Mouse (Mus musculus) CH12.LX (cell line): ENCODE data around the gene Cckbr.

Experiments used
- CHD1 ChIP-seq: IDR thresholded peaks from 2 replicates; pipeline ENCODE4 v1.6.1; 2012; ENCODE audit warnings: low read depth, low read length, improper control_type of control experiment, inconsistent platforms
- CTCF ChIP-seq, 2 experiments: IDR thresholded peaks in 1 of 2; conservative IDR thresholded peaks in 1 of 2; 2 replicates each; pipeline ENCODE4 v1.5.1; 2011 to 2012; ENCODE audit warnings: low read depth in 2 of 2, low read length in 2 of 2, improper control_type of control experiment in 1 of 2, inconsistent platforms in 1 of 2, mild to moderate bottlenecking in 1 of 2, moderate library complexity in 1 of 2
- E2F4 ChIP-seq: IDR thresholded peaks from 2 replicates; pipeline ENCODE4 v1.6.1; 2011; ENCODE audit warnings: low read depth, low read length, improper control_type of control experiment; ENCODE audit not compliant: insufficient replicate concordance
- HCFC1 ChIP-seq: IDR thresholded peaks from 2 replicates; pipeline ENCODE4 v1.6.1; 2012; ENCODE audit warnings: low read depth, mild to moderate bottlenecking, inconsistent platforms, low read length, improper control_type of control experiment
- MAX ChIP-seq: IDR thresholded peaks from 2 replicates; pipeline ENCODE4 v1.6.1; 2011; ENCODE audit warnings: low read length, improper control_type of control experiment
- POLR2A ChIP-seq: IDR thresholded peaks from 2 replicates; pipeline ENCODE4 v1.6.1; 2011; ENCODE audit warnings: low read depth, mild to moderate bottlenecking, improper control_type of control experiment, low read length
- POLR2AphosphoS2 ChIP-seq: IDR thresholded peaks from 2 replicates; pipeline ENCODE4 v1.6.1; 2011; ENCODE audit warnings: low read depth, low read length, improper control_type of control experiment
- RAD21 ChIP-seq: IDR thresholded peaks from 2 replicates; pipeline ENCODE4 v1.6.1; 2011; ENCODE audit warnings: low read depth, mild to moderate bottlenecking, low read length, improper control_type of control experiment, moderate library complexity
- SIN3A ChIP-seq: IDR thresholded peaks from 2 replicates; pipeline ENCODE4 v1.6.1; 2012; ENCODE audit warnings: low read length, improper control_type of control experiment, inconsistent platforms
- SMC3 ChIP-seq: IDR thresholded peaks from 2 replicates; pipeline ENCODE4 v1.6.1; 2011; ENCODE audit warnings: low read depth, low read length, improper control_type of control experiment
- USF1 ChIP-seq: IDR thresholded peaks from 2 replicates; pipeline ENCODE4 v1.6.1; 2014; ENCODE audit warnings: low read depth, mild to moderate bottlenecking, inconsistent platforms, low read length, improper control_type of control experiment
- ZC3H11A ChIP-seq: IDR thresholded peaks from 2 replicates; pipeline ENCODE4 v1.6.1; 2012; ENCODE audit warnings: low read depth, mild to moderate bottlenecking, inconsistent platforms, low read length, improper control_type of control experiment
- ZKSCAN1 ChIP-seq: IDR thresholded peaks from 2 replicates; pipeline ENCODE4 v1.6.1; 2012; ENCODE audit warnings: low read depth, inconsistent platforms, low read length, improper control_type of control experiment, borderline replicate concordance

DNA sequence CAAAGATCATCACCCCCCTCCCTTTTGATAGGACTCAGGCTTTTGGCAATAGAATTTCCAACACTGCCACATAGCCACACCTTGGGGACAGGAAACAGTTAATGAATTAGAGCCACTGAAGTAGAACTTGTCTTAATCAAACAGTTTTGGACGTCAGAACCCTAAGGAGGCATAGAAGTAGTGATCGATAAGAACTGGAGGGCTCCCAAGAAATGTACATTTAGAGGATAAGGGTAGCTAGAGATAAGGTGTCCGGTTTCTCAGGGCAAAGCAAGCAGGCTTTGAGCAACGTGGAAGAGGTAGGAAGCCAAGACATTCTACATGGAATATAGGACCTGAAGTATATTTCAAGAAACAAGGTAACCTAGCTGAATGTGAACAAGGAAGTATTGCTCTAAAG lies 15.9 kb downstream of the Cckbr start:
- TF ChIP-seq CTCF (conservative IDR thresholded peaks at IDR 0.05 in 1 of 2, IDR thresholded peaks at IDR 0.05 in 1 of 2; ENCODE audit: low read depth in 2 of 2, low read length in 2 of 2) (no peak), E2F4 (no peak), POLR2A (no peak), ZC3H11A (no peak), SMC3 (no peak), SIN3A (no peak), MAX (no peak), RAD21 (no peak), CHD1 (no peak), POLR2AphosphoS2 (no peak), ZKSCAN1 (no peak), HCFC1 (no peak), USF1 (no peak)
